Mouse (Mus musculus) MEL (cell line): ENCODE measurements around the gene Mpl. TPM values are rescaled to one million over a fixed set of nuclear protein-coding genes. Genes with fewer than 3 reads are reported as not detected.

Source experiments
- DNase-seq: peaks from one replicate; pipeline ENCODE4 v3.0.0; 2011; ENCODE audit warnings: low read depth, low spot score
- H3K27ac ChIP-seq: 2 replicates; pipeline ENCODE4 v1.5.1; 2012; ENCODE audit warnings: low read depth, mild to moderate bottlenecking, control low read depth, low read length, moderate library complexity; ENCODE audit not compliant: control insufficient read depth
- H3K27me3 ChIP-seq, 2 experiments: fragments of 150-350 bp in 1 of 2; sonication (generic) in 1 of 2; 2 replicates each; pipeline ENCODE4 v1.6.1; 2012; ENCODE audit warnings: low read length in 2 of 2, mild to moderate bottlenecking in 2 of 2, improper control_type of control experiment in 1 of 2, moderate library complexity in 1 of 2; ENCODE audit not compliant: insufficient read depth in 2 of 2, control insufficient read depth in 1 of 2
- H3K36me3 ChIP-seq, 2 experiments: 2 replicates each; pipeline ENCODE4 v1.6.1; 2012 to 2014; ENCODE audit warnings: low read length in 2 of 2, improper control_type of control experiment in 1 of 2, inconsistent platforms in 1 of 2, mild to moderate bottlenecking in 1 of 2; ENCODE audit not compliant: insufficient read depth in 2 of 2, control insufficient read depth in 1 of 2
- H3K4me1 ChIP-seq, 2 experiments: fragments of 150-350 bp in 1 of 2; sonication (generic) in 1 of 2; 2 replicates each; pipeline ENCODE4 v1.6.1; 2012; ENCODE audit warnings: low read length in 2 of 2, improper control_type of control experiment in 1 of 2, mild to moderate bottlenecking in 1 of 2; ENCODE audit not compliant: insufficient read depth in 2 of 2, control insufficient read depth in 1 of 2
- H3K4me3 ChIP-seq, 2 experiments: fragments of 150-350 bp in 1 of 2; sonication (generic) in 1 of 2; 2 replicates each; pipeline ENCODE4 v1.5.1; 2012; ENCODE audit warnings: low read depth in 2 of 2, low read length in 2 of 2, mild to moderate bottlenecking in 2 of 2, moderate library complexity in 2 of 2, control low read depth in 1 of 2, improper control_type of control experiment in 1 of 2; ENCODE audit not compliant: control insufficient read depth in 1 of 2, insufficient read depth in 1 of 2
- H3K79me2 ChIP-seq: 2 replicates; pipeline ENCODE4 v1.6.1; 2012; ENCODE audit warnings: mild to moderate bottlenecking, low read length, moderate library complexity; ENCODE audit not compliant: control insufficient read depth, poor library complexity, insufficient read depth
- H3K9ac ChIP-seq: 2 replicates; pipeline ENCODE4 v1.6.1; 2012; ENCODE audit warnings: low read depth, mild to moderate bottlenecking, control low read depth, low read length, moderate library complexity; ENCODE audit not compliant: control insufficient read depth, poor library complexity, severe bottlenecking
- H3K9me3 ChIP-seq: fragments of 150-350 bp; sonication (generic); replicated peaks from 2 replicates; pipeline ENCODE4 v1.6.1; 2012; ENCODE audit warnings: mild to moderate bottlenecking, low read length, improper control_type of control experiment, moderate library complexity; ENCODE audit not compliant: insufficient read depth
- BHLHE40 ChIP-seq: IDR thresholded peaks from 2 replicates; pipeline ENCODE4 v1.6.1; 2012; ENCODE audit warnings: low read depth, mild to moderate bottlenecking, inconsistent platforms, low read length, improper control_type of control experiment, borderline replicate concordance
- CHD1 ChIP-seq: IDR thresholded peaks from 2 replicates; pipeline ENCODE4 v1.6.1; 2012; ENCODE audit warnings: low read depth, mild to moderate bottlenecking, inconsistent platforms, low read length, improper control_type of control experiment
- CHD2 ChIP-seq: IDR thresholded peaks from 2 replicates; pipeline ENCODE4 v1.6.1; 2011; ENCODE audit warnings: low read length, improper control_type of control experiment
- E2F4 ChIP-seq: IDR thresholded peaks from 2 replicates; pipeline ENCODE4 v1.6.1; 2011; ENCODE audit warnings: low read depth, low read length, improper control_type of control experiment, borderline replicate concordance
- ELF1 ChIP-seq: IDR thresholded peaks from 2 replicates; pipeline ENCODE4 v1.6.1; 2014; ENCODE audit warnings: low read depth, mild to moderate bottlenecking, inconsistent platforms, low read length, improper control_type of control experiment, moderate library complexity
- ETS1 ChIP-seq: IDR thresholded peaks from 2 replicates; pipeline ENCODE4 v1.6.1; 2012; ENCODE audit warnings: low read depth, mild to moderate bottlenecking, inconsistent platforms, low read length, improper control_type of control experiment, moderate library complexity
- GABPA ChIP-seq: IDR thresholded peaks from 2 replicates; pipeline ENCODE4 v1.6.1; 2012; ENCODE audit warnings: low read depth, mild to moderate bottlenecking, inconsistent platforms, low read length, improper control_type of control experiment, moderate library complexity
- GATA1 ChIP-seq: IDR thresholded peaks from 2 replicates; pipeline ENCODE4 v1.6.1; 2011; ENCODE audit warnings: low read depth, low read length, improper control_type of control experiment
- HCFC1 ChIP-seq: IDR thresholded peaks from 2 replicates; pipeline ENCODE4 v1.6.1; 2012; ENCODE audit warnings: low read depth, mild to moderate bottlenecking, inconsistent platforms, low read length, improper control_type of control experiment, moderate library complexity
- JUND ChIP-seq: IDR thresholded peaks from 2 replicates; pipeline ENCODE4 v1.6.1; 2011; ENCODE audit warnings: low read depth, mild to moderate bottlenecking, improper control_type of control experiment, low read length
- KAT2A ChIP-seq: conservative IDR thresholded peaks from 2 replicates; pipeline ENCODE4 v1.6.1; 2012; ENCODE audit warnings: low read depth, low read length, improper control_type of control experiment, inconsistent platforms
- MAFK ChIP-seq: IDR thresholded peaks from 2 replicates; pipeline ENCODE4 v1.6.1; 2011; ENCODE audit warnings: low read depth, mild to moderate bottlenecking, low read length, improper control_type of control experiment, borderline replicate concordance
- MAX ChIP-seq: IDR thresholded peaks from 2 replicates; pipeline ENCODE4 v1.6.1; 2011; ENCODE audit warnings: low read length, improper control_type of control experiment
- MAZ ChIP-seq: IDR thresholded peaks from 2 replicates; pipeline ENCODE4 v1.6.1; 2012; ENCODE audit warnings: low read depth, mild to moderate bottlenecking, inconsistent platforms, low read length, improper control_type of control experiment
- MEF2A ChIP-seq: IDR thresholded peaks from 2 replicates; pipeline ENCODE4 v1.6.1; 2014; ENCODE audit warnings: low read depth, mild to moderate bottlenecking, inconsistent platforms, low read length, improper control_type of control experiment; ENCODE audit not compliant: poor library complexity, insufficient replicate concordance, severe bottlenecking; ENCODE audit errors: extremely low read depth
- MXI1 ChIP-seq: IDR thresholded peaks from 2 replicates; pipeline ENCODE4 v1.6.1; 2011; ENCODE audit warnings: mild to moderate bottlenecking, low read depth, low read length, improper control_type of control experiment
- NELFE ChIP-seq: IDR thresholded peaks from 2 replicates; pipeline ENCODE4 v1.6.1; 2011; ENCODE audit warnings: low read depth, low read length, improper control_type of control experiment
- NRF1 ChIP-seq: IDR thresholded peaks from 2 replicates; pipeline ENCODE4 v1.6.1; 2014; ENCODE audit warnings: low read depth, mild to moderate bottlenecking, inconsistent platforms, low read length, improper control_type of control experiment, moderate library complexity; ENCODE audit not compliant: poor library complexity, insufficient read depth, severe bottlenecking
- RAD21 ChIP-seq: IDR thresholded peaks from 2 replicates; pipeline ENCODE4 v1.6.1; 2011; ENCODE audit warnings: mild to moderate bottlenecking, low read depth, low read length, improper control_type of control experiment
- SMC3 ChIP-seq: IDR thresholded peaks from 2 replicates; pipeline ENCODE4 v1.6.1; 2011; ENCODE audit warnings: low read depth, low read length, improper control_type of control experiment
- TAL1 ChIP-seq: IDR thresholded peaks from 2 replicates; pipeline ENCODE4 v1.6.1; 2012; ENCODE audit warnings: mild to moderate bottlenecking, inconsistent platforms, low read length, moderate library complexity, mixed read lengths
- TCF12 ChIP-seq: IDR thresholded peaks from 2 replicates; pipeline ENCODE4 v1.6.1; 2014; ENCODE audit warnings: low read depth, mild to moderate bottlenecking, inconsistent platforms, low read length, improper control_type of control experiment, moderate library complexity
- UBTF ChIP-seq: IDR thresholded peaks from 2 replicates; pipeline ENCODE4 v1.6.1; 2012; ENCODE audit warnings: low read depth, mild to moderate bottlenecking, inconsistent platforms, low read length, improper control_type of control experiment, moderate library complexity, borderline replicate concordance; ENCODE audit not compliant: insufficient read depth
- ZC3H11A ChIP-seq: IDR thresholded peaks from 2 replicates; pipeline ENCODE4 v1.6.1; 2012; ENCODE audit warnings: low read depth, mild to moderate bottlenecking, inconsistent platforms, low read length, improper control_type of control experiment
- ZNF384 ChIP-seq: IDR thresholded peaks from 2 replicates; pipeline ENCODE4 v1.6.1; 2012; ENCODE audit warnings: low read depth, mild to moderate bottlenecking, inconsistent platforms, low read length, improper control_type of control experiment
- polyA plus RNA-seq, 2 experiments: library from polyadenylated mRNA; stranded (reverse) in 1 of 2; unstranded in 1 of 2; fragments of >175 nt in 1 of 2; fragments of >200 nt in 1 of 2; gene quantifications; 2 replicates each; pipeline versions ENCODE4 v1.2.1 to v1.2.4; 2012; ENCODE audit warnings: low replicate concordance in 2 of 2, low read depth in 1 of 2; ENCODE audit not compliant: insufficient read length in 2 of 2, insufficient read depth in 1 of 2, missing spikeins in 1 of 2
- total RNA-seq: library from RNA; depleted of rRNA; stranded (reverse); fragments of 300-350 nt; gene quantifications from 2 replicates; pipeline ENCODE4 v1.2.3, GENCODE M21; 2012

Mpl gene
- total and polyA plus RNA-seq, 3 experiments: 0.04 TPM; not detected in 1

- no peaks in the 10 kb centered on the region for H3K79me2 ChIP-seq
Measured at GRCm38 (mm10) chr4:118401421-118401820, 55.9 kb downstream of the Mpl start.

GRCm38 (mm10) chr4:118398400-118398799 lies 58.9 kb downstream of the Mpl start:
- DNase-seq: no peak
- Histone ChIP-seq H3K36me3 (peaks cover 4 to 12% of the 10 kb centered on the region in 2 experiments), H3K27me3 (no peaks in the 10 kb centered on the region), H3K27ac (no peak overlapping the region), H3K9me3 (no peaks in the 10 kb centered on the region), H3K9ac (no peak overlapping the region), H3K4me3 (no peak overlapping the region), H3K79me2 (no peaks in the 10 kb centered on the region), H3K4me1 (peaks cover 8 to 9% of the 10 kb centered on the region in 2 experiments)
- TF ChIP-seq CHD1: no peak
- no peak for TF ChIP-seq MAFK
- no peak for TF ChIP-seq MXI1
- no peak for TF ChIP-seq KAT2A
- no peak for TF ChIP-seq CHD2
- TF ChIP-seq ETS1: no peak
- TF ChIP-seq MEF2A: no peak
- no peak for TF ChIP-seq GABPA
- TF ChIP-seq NELFE: no peak
- TF ChIP-seq SMC3: no peak
- TF ChIP-seq GATA1: no peak
- no peak for TF ChIP-seq ZC3H11A
- TF ChIP-seq TCF12: no peak
- TF ChIP-seq ELF1: no peak

More at GRCm38 (mm10) chr4:118401421-118401820, 55.9 kb downstream of the Mpl start:
- Histone ChIP-seq H3K4me3 (no peak overlapping the region), H3K27ac (no peak overlapping the region), H3K9me3 (no peaks in the 10 kb centered on the region), H3K9ac (no peak overlapping the region), H3K36me3 (peaks cover 0 to 4% of the 10 kb centered on the region in 2 experiments; a peak in 2 of 4 replicates), H3K4me1 (no peaks in the 10 kb centered on the region), H3K27me3 (no peaks in the 10 kb centered on the region)
- DNase-seq: no peak
- no peak for TF ChIP-seq BHLHE40
- TF ChIP-seq JUND: no peak
- no peak for TF ChIP-seq ETS1
- TF ChIP-seq CHD2: no peak
- no peak for TF ChIP-seq MAX
- TF ChIP-seq UBTF: no peak
- no peak for TF ChIP-seq ZNF384
- no peak for TF ChIP-seq E2F4
- no peak for TF ChIP-seq HCFC1
- no peak for TF ChIP-seq TAL1
- TF ChIP-seq RAD21: no peak
- no peak for TF ChIP-seq NRF1
- no peak for TF ChIP-seq CHD1
- no peak for TF ChIP-seq MAZ
- TF ChIP-seq ZC3H11A: no peak
